Mouse (Mus musculus): ENCODE data around the gene Eng.

- TF ChIP-seq CTCF (conservative IDR thresholded peaks at IDR 0.05; ENCODE audit: insufficient read depth, insufficient read length, low read depth, low read length) (no peak), POLR2A (IDR thresholded peaks at IDR 0.05; ENCODE audit: low read depth, low read length) (no peak)
These were observed 47.9 kb upstream of the Eng start for GRCm38 (mm10) chr2:32598506-32598905.

All from kidney, adult 2 months (tissue).